Mouse (Mus musculus): ENCODE measurements around the gene Olfr1506. TPM values are rescaled to one million over a fixed set of nuclear protein-coding genes. Genes with fewer than 3 reads are reported as not detected.
"Not testable (repeated sequence)": the region's sequence is repeated elsewhere in the genome, so short reads cannot be mapped to it uniquely, and the experiment has no call there.

Olfr1506 gene
- polyA plus RNA-seq (2014; fragmentation: Nextera tagmentation; extraction: Ambion mirVana), result not detected in 2 replicates

GRCm38 (mm10) chr2:90224393-90224792, at the start of gene Olfr1506:
Olfr1506 (minus strand) TSS chr2:90224493.
- not testable (repeated sequence) for H3K9ac ChIP-seq (replicated peaks; ENCODE audit: low read length); H3K4me2 ChIP-seq (ENCODE audit: low read depth, low read length); H3K4me1 ChIP-seq (ENCODE audit: control insufficient read depth, insufficient read depth, low read length); ATAC-seq (replicated peaks; ENCODE audit: insufficient number of reproducible peaks, low FRiP score, low TSS enrichment, low read depth); H3K27me3 ChIP-seq (ENCODE audit: control insufficient read depth, insufficient read depth, low read length); H3K27ac ChIP-seq (replicated peaks; ENCODE audit: low read depth, low read length); DNase-seq (ENCODE audit: low spot score); H3K4me3 ChIP-seq (ENCODE audit: low read depth, low read length); H3K9me3 ChIP-seq (replicated peaks; ENCODE audit: control insufficient read depth, low read length); H3K36me3 ChIP-seq (replicated peaks; ENCODE audit: control insufficient read depth, insufficient read depth, low read depth, low read length)
- no CpG with 5 or more reads among the region's 6 CpGs for WGBS

- Histone ChIP-seq H3K36me3 (replicated peaks; ENCODE audit: control insufficient read depth, insufficient read depth, low read depth, low read length) (no peaks in the 10 kb centered on the region), H3K9ac (replicated peaks; ENCODE audit: low read length) (no peak within 1 kb of the TSS), H3K4me2 (ENCODE audit: low read depth, low read length) (no peak within 1 kb of the TSS), H3K4me1 (ENCODE audit: control insufficient read depth, insufficient read depth, low read length) (no peaks in the 10 kb centered on the region), H3K27ac (replicated peaks; ENCODE audit: low read depth, low read length) (no peak within 1 kb of the TSS), H3K4me3 (ENCODE audit: low read depth, low read length) (no peak within 1 kb of the TSS), H3K9me3 (replicated peaks; ENCODE audit: control insufficient read depth, low read length) (no peaks in the 10 kb centered on the region), H3K27me3 (ENCODE audit: control insufficient read depth, insufficient read depth, low read length) (no peaks in the 10 kb centered on the region)
- no peak for ATAC-seq (replicated peaks; ENCODE audit: insufficient number of reproducible peaks, low FRiP score, low TSS enrichment, low read depth)
- no peak for DNase-seq (ENCODE audit: low spot score)
- 91% methylated on average over 2 of the region's 2 CpGs for WGBS
These were observed 46.6 kb upstream of the Olfr1506 start, which contains the start of gene Olfr1271 for GRCm38 (mm10) chr2:90270932-90271331. Olfr1271 (minus strand) TSS chr2:90271032.

- DNase-seq (ENCODE audit: low spot score), result no peak
- Histone ChIP-seq H3K27me3 (ENCODE audit: control insufficient read depth, insufficient read depth, low read length) (no peaks in the 10 kb centered on the region), H3K27ac (replicated peaks; ENCODE audit: low read depth, low read length) (no peak within 1 kb of the TSS), H3K4me3 (ENCODE audit: low read depth, low read length) (no peak within 1 kb of the TSS), H3K36me3 (replicated peaks; ENCODE audit: control insufficient read depth, insufficient read depth, low read depth, low read length) (no peaks in the 10 kb centered on the region), H3K4me1 (ENCODE audit: control insufficient read depth, insufficient read depth, low read length) (no peaks in the 10 kb centered on the region), H3K4me2 (ENCODE audit: low read depth, low read length) (no peak within 1 kb of the TSS), H3K9me3 (replicated peaks; ENCODE audit: control insufficient read depth, low read length) (no peaks in the 10 kb centered on the region), H3K9ac (replicated peaks; ENCODE audit: low read length) (no peak within 1 kb of the TSS)
- 90% methylated on average over 4 of the region's 4 CpGs for WGBS
- no peak for ATAC-seq (replicated peaks; ENCODE audit: insufficient number of reproducible peaks, low FRiP score, low TSS enrichment, low read depth)
These were observed 33.2 kb upstream of the Olfr1506 start, which contains the start of gene Olfr142 for GRCm38 (mm10) chr2:90257492-90257891. Olfr142 (minus strand) TSS chr2:90257592.

GRCm38 (mm10) chr2:90199606-90200005, 24.7 kb downstream of the Olfr1506 start:
- not testable (repeated sequence) for H3K9me3 ChIP-seq (replicated peaks; ENCODE audit: control insufficient read depth, low read length); H3K4me3 ChIP-seq (ENCODE audit: low read depth, low read length); ATAC-seq (replicated peaks; ENCODE audit: insufficient number of reproducible peaks, low FRiP score, low TSS enrichment, low read depth); DNase-seq (ENCODE audit: low spot score); H3K27ac ChIP-seq (replicated peaks; ENCODE audit: low read depth, low read length); H3K27me3 ChIP-seq (ENCODE audit: control insufficient read depth, insufficient read depth, low read length); H3K4me2 ChIP-seq (ENCODE audit: low read depth, low read length); H3K4me1 ChIP-seq (ENCODE audit: control insufficient read depth, insufficient read depth, low read length); H3K9ac ChIP-seq (replicated peaks; ENCODE audit: low read length); H3K36me3 ChIP-seq (replicated peaks; ENCODE audit: control insufficient read depth, insufficient read depth, low read depth, low read length)
- WGBS, result no CpG with 5 or more reads among the region's 4 CpGs

- H3K4me2 ChIP-seq (ENCODE audit: low read depth, low read length); H3K36me3 ChIP-seq (replicated peaks; ENCODE audit: control insufficient read depth, insufficient read depth, low read depth, low read length); ATAC-seq (replicated peaks; ENCODE audit: insufficient number of reproducible peaks, low FRiP score, low TSS enrichment, low read depth); H3K9me3 ChIP-seq (replicated peaks; ENCODE audit: control insufficient read depth, low read length); H3K27ac ChIP-seq (replicated peaks; ENCODE audit: low read depth, low read length); H3K4me1 ChIP-seq (ENCODE audit: control insufficient read depth, insufficient read depth, low read length); H3K4me3 ChIP-seq (ENCODE audit: low read depth, low read length); H3K27me3 ChIP-seq (ENCODE audit: control insufficient read depth, insufficient read depth, low read length); DNase-seq (ENCODE audit: low spot score); H3K9ac ChIP-seq (replicated peaks; ENCODE audit: low read length): not testable (repeated sequence)
- no CpG with 5 or more reads among the region's 6 CpGs for WGBS
These were observed 29.0 kb downstream of the Olfr1506 start for GRCm38 (mm10) chr2:90195285-90195684.

GRCm38 (mm10) chr2:90194750-90195149, 29.5 kb downstream of the Olfr1506 start:
- not testable (repeated sequence) for H3K4me3 ChIP-seq (ENCODE audit: low read depth, low read length); H3K27me3 ChIP-seq (ENCODE audit: control insufficient read depth, insufficient read depth, low read length); H3K4me2 ChIP-seq (ENCODE audit: low read depth, low read length); H3K9ac ChIP-seq (replicated peaks; ENCODE audit: low read length); H3K9me3 ChIP-seq (replicated peaks; ENCODE audit: control insufficient read depth, low read length); H3K36me3 ChIP-seq (replicated peaks; ENCODE audit: control insufficient read depth, insufficient read depth, low read depth, low read length); ATAC-seq (replicated peaks; ENCODE audit: insufficient number of reproducible peaks, low FRiP score, low TSS enrichment, low read depth); H3K4me1 ChIP-seq (ENCODE audit: control insufficient read depth, insufficient read depth, low read length); H3K27ac ChIP-seq (replicated peaks; ENCODE audit: low read depth, low read length); DNase-seq (ENCODE audit: low spot score)
- no CpG with 5 or more reads among the region's 3 CpGs for WGBS

GRCm38 (mm10) chr2:90187082-90187481, 37.2 kb downstream of the Olfr1506 start:
- H3K27ac ChIP-seq (replicated peaks; ENCODE audit: low read depth, low read length); H3K9me3 ChIP-seq (replicated peaks; ENCODE audit: control insufficient read depth, low read length); H3K9ac ChIP-seq (replicated peaks; ENCODE audit: low read length); H3K36me3 ChIP-seq (replicated peaks; ENCODE audit: control insufficient read depth, insufficient read depth, low read depth, low read length); H3K4me2 ChIP-seq (ENCODE audit: low read depth, low read length); DNase-seq (ENCODE audit: low spot score); ATAC-seq (replicated peaks; ENCODE audit: insufficient number of reproducible peaks, low FRiP score, low TSS enrichment, low read depth); H3K4me1 ChIP-seq (ENCODE audit: control insufficient read depth, insufficient read depth, low read length); H3K4me3 ChIP-seq (ENCODE audit: low read depth, low read length); H3K27me3 ChIP-seq (ENCODE audit: control insufficient read depth, insufficient read depth, low read length): not testable (repeated sequence)
- no CpG with 5 or more reads among the region's 5 CpGs for WGBS

GRCm38 (mm10) chr2:90186082-90186481, 38.2 kb downstream of the Olfr1506 start:
- not testable (repeated sequence) for ATAC-seq (replicated peaks; ENCODE audit: insufficient number of reproducible peaks, low FRiP score, low TSS enrichment, low read depth)
- no CpG with 5 or more reads among the region's 4 CpGs for WGBS

More at GRCm38 (mm10) chr2:90186082-90186481, 38.2 kb downstream of the Olfr1506 start:
- not testable (repeated sequence) for H3K4me3 ChIP-seq (ENCODE audit: low read depth, low read length); DNase-seq (ENCODE audit: low spot score); H3K27me3 ChIP-seq (ENCODE audit: control insufficient read depth, insufficient read depth, low read length); H3K4me2 ChIP-seq (ENCODE audit: low read depth, low read length); H3K27ac ChIP-seq (replicated peaks; ENCODE audit: low read depth, low read length); H3K9ac ChIP-seq (replicated peaks; ENCODE audit: low read length); H3K36me3 ChIP-seq (replicated peaks; ENCODE audit: control insufficient read depth, insufficient read depth, low read depth, low read length); H3K9me3 ChIP-seq (replicated peaks; ENCODE audit: control insufficient read depth, low read length); H3K4me1 ChIP-seq (ENCODE audit: control insufficient read depth, insufficient read depth, low read length)
